Mouse (Mus musculus): ENCODE data around the gene Tnnt3.

Tnnt3 gene

DNA sequence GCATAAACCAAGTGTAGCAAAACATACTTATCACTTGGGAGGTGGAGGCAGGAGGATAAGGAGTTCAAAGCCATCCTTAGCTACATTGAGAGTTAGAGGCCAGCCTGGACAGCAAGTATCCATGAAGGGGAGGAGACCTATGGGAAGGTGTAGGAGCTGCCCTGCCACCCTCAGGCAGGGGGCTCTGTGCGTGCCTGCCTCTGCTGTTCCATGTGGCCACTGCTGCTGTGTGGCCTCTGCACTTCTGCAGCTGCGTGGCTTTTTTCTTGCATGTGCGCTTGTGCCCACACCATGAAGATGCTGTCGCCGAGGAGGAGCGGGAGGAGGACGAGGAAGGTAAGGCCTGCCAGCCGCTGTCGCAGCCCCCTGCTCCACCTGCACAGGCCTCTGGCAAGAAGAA, 8.8 kb downstream of the Tnnt3 start:
- in situ Hi-C loops (cut with MboI, MseI) = no loop called here

DNA sequence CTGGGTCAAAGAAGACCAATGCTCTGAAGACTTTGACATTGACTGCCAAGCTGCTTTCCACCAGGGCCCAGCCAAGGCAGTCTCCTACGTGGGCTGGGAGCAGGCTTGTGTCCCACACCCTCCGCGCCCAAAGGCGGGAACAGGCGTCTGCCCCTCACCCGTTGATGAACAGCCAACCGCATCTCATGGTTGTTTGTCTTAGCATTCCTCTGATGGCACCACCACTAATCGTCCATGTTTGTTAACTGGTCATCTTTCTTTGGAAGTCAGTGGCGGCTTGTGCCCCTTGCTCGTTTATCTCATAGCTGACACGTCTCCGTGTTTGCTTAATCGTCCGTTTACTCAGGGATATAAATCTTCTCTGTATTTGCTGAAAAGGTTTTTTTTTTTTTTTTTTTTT, 10.9 kb downstream of the Tnnt3 start:
- in situ Hi-C loops (cut with MboI, MseI) = no loop called here

DNA sequence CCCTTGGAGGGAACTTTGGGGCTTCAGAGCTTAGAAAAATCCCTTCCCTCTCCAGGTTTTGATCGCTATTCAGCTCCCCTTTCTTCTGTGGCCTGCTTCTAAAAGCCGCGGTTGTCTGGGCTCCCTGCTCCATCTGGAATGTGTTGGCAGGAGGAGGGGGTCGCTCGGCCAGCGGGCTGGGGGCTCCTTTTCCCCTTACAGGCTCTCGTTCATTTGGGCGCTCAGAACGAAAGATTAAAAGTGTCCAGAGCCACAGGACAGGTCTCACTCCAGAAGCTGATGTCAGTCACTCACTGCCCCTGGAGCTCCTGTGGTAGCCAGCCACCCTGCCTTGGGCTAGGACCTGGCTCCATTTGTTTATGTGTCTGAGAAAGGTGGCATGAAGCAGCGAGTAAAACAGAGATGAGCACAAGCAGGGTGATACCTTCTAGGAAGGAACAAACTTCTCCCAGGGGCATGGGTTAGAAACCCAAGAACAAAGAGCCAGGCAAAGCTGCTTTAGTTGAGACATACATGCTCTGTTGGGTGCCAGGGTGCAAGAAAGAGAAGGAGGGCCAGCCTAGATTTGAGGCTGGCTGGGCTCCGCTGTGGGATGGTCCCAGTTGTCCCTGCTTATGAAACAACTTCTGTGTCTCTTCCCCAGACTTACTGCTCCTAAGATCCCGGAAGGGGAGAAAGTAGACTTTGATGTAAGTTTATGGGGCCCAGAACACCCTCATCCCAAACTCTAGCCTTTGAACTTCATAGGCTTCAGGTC, 11.6 kb downstream of the Tnnt3 start:
- in situ Hi-C loops (cut with MboI, MseI) = no loop called here

DNA sequence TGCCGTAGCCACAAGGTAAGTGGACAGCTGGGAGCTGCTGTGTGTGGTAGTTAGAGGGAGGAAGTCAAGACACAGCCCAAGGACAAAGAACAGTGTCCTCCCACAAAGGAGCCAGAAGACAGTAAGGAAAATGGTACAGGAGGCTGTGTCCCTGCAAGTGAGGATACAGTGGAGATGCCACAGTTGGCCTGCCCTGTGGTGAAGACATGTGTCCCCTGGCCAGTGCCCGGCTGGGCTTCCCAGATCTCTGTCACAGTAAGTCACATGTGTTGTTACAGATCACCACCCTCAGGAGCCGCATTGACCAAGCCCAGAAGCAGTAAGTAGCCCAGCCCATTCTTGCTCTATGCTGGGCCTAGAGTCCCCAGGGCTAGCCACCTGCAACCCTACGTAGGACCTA, 15.4 kb downstream of the Tnnt3 start:
- in situ Hi-C loops (cut with MboI, MseI) = no loop called here

DNA sequence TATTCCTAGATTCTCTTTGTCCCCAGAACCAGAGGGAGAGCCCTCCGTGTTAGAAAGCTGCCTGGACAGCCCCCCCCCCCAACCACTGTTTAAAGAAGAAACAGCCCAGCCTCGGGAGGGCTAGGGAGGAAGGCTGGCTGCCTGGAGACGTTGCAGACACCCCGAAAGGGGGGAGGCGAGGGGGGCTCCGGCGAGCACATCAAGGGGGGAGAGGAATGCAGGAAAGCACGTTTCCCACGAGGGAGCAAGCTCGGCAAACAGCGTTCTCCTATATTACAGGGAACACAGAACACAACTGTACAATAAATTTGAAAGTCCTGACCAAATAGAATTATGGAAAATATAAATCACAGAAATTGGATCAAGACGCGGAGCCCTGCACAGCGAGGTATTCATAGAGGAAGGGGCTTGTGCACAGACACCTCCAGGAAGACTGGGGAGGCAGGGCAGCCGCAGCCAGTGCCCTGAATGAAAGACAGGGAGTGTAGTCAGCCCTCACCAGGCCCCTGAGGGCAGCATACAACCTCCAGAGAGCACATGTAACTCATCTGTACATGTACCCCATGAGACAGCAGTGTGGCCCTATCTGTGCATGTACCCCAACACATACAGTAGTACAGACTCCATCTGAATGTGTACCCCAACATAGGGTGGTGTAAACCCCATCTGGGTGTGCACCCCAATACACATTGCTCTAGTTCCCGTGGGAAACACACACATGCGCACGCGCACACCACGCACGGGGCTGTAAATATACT, 17.8 kb downstream of the Tnnt3 start:
- in situ Hi-C loops (cut with MboI, MseI) = no loop called here

DNA sequence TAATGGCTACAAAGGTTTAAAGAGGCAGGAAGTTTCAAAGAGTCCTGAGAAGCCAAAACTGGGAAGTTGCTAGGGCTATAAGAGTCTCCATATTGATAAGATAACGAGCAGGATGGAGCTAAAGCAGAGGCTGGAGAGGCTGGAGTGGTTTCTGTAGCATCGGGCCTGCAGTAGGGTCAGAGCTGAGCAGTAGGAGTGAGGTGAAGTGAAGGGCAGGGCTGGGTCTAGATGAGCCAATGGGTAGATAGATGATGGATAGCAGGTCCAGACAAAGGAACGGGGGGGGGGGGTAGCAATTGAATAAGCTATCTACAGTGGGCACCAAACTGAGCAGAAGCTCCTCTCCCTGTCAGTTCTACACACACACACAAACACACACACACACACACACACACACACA, 18.9 kb downstream of the Tnnt3 start:
- in situ Hi-C loops (cut with MboI, MseI) = no loop called here

DNA sequence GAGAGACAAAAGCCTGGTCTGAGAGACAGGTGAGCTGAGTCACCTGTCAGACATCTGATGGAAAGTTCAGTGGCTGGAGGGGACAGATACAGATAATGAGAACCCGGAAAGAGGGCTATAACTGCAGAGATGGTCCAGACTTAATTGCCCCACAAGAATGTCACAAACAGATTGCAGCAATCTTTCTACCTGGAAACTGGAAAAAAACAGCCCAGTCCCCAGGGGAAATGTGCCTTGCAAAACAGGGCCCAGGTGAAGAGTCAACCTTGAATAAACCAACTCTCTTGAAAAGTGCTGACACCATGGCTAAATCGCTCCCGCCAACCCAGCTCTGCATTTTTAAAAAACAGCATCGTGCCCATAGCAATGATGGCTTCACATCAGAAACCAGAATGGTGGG, 21.7 kb downstream of the Tnnt3 start:
- in situ Hi-C loops (cut with MboI, MseI) = no loop called here

DNA sequence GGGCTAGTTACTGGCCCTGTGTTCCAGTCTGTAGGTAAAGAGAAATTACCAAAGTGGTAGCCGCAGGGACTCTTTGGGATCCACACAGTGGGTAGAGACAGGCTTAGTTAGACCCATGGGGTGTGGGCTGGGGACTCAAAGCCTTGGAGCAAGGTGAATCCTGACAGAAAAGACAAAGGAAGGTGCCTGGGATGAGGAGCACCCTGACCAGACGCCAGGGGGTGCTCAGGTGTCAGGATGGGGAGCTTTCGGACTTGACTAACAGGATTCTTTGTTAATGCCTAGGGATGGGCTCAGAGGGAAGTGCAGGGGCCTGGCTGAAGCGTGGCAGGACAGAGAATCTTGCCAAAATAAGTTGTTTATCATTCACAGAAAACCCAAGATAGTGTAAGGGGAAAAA, 23.7 kb downstream of the Tnnt3 start:
- in situ Hi-C loops (cut with MboI, MseI) = no loop called here

DNA sequence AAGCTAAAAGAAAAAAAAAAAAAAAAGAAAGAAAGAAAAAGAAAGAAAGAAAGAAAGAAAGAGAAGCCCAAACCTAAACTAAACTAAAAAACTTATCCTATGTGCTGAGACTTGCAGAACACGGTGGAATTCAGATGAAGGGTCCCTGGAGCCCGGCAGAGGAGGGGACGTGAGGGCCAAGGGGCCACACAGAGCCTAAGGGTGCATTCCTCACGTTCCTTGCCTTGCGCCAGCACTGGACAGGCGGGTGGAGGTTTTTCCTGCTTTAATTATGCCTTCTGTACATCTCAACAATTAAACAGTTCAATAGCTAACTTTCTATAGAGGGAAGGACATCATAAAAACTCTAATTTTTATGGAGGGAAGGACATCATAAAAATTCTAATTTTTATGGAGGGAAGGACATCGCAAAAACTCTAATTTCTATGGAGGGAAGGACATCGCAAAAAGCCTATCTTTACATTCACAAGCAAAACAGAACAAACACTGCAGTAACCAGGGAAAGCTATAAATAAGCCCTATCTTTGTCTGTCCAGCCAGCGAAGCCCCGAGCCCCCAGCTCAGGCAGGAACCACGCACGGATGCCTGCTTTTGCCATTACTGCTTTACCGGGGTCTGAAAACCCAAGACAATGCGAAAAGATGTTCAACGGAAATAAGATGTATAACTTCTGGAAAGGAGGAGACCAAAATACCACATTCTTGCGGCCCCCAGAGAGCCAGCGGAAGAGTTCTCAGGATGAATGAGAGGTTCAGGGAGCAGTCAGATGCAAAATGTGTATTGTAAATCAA, 24.8 kb downstream of the Tnnt3 start:
- in situ Hi-C loops (cut with MboI, MseI) = no loop called here

DNA sequence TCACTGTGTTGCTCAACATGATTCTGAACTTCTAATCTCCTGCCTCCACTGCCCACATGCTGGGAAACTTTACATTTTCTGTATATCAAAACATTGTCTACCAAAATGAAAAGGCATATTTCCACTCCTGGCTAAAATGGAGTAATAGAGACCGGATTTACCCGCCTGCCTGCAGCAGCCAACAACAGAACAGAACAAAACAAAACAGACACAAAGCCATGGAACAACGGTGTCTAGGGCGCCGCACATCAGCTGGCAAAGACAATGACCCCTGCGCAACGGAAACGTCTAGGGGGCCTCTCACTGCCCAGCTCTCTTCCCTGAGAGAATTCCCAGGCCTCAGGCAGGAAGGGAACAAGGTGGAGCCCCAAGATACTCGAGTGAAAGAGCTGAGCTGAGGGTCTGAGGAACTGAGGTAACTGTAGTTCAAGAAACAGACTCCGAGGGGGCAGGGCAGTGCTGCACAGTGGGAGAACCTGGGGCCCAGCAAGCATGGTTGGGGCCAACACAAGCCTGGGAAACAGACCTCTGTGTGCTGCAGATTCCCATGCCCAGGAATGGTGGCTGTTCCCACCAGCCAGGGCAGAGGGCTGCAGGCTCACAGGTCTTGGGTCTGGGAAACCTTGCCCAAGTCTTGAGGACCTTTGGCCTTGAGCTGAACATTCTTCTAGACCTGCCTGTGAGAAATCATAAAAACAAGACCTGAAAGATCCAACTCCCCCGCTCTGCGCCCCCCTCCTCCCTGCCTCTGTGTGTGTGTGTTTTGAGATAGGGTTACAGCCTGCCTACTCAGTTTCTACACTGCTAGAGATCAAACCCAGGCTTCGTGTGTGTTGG, 26.9 kb downstream of the Tnnt3 start:
- in situ Hi-C loops (cut with MboI, MseI) = no loop called here

DNA sequence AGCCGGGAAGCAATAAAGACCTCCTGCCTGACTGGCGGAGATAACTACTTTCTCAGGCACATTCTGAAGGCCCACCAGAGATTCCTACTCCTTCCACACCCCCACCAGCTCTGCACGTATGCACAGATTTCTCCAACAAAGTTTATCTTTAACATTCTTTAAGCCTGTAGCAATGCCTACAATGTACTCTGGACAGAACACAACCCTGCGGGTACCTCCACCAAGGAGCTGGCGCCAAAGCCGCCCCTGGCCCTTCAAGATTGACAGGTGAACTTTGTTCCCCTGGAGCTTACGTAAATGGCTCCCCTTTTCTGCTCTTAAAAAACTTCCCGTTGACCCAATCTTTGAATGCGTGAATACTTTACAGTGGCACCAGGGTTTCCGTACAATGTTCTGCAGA, 30.7 kb downstream of the Tnnt3 start:
- in situ Hi-C loops (cut with MboI, MseI) = no loop called here

DNA sequence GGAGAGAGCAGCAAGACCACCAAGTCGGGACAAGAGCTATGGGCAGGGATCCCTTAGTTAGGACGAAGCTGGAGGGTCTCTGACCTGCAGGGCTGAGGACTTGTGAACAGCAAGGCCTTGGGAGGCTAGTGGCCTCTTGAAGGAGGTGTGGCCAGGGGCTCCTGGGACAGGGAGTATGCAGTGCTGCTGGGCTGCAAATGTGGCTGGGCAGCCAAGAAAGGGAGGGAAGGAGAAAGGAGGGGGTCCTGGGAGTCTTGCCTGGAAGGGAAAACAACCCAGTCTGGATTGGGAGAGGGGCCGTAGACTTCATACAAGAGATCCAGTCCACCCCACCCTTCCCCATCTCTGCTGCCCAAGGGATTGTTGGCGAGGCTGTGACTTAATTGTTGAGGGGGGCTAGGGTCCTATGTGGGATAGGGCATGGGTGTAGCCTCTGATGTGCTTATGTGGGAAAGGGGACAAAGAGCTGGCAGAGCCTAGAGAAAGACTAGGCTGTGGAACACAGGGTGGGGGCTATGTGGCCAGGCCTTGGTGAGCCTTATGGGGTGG, 33.4 kb downstream of the Tnnt3 start:
- in situ Hi-C loops (cut with MboI, MseI) = no loop called here

DNA sequence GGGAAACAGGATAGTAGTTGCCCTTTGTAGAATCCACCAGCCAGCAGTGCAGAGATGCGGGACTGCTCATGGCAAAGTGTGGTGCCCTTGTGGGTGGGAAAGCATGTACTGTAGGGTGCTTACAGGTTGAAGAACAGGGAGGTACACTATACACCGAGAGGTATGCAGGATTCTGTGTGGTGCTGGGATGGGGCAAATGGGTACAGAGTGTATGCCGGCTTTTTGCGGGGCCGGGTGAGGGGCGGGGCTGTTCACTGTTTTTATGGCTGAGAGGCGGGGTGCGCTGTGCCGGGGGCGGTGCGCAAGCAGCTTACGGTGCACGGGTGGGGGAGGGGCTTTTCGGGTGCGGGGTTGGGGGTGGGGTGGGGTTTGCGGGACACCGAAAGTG, 34.0 kb downstream of the Tnnt3 start, which contains the start of gene Mrpl23:
Mrpl23 (plus strand) TSS at position 16 of the 388 bp plus-strand sequence.
- in situ Hi-C loops (cut with MboI, MseI) = no loop called here

DNA sequence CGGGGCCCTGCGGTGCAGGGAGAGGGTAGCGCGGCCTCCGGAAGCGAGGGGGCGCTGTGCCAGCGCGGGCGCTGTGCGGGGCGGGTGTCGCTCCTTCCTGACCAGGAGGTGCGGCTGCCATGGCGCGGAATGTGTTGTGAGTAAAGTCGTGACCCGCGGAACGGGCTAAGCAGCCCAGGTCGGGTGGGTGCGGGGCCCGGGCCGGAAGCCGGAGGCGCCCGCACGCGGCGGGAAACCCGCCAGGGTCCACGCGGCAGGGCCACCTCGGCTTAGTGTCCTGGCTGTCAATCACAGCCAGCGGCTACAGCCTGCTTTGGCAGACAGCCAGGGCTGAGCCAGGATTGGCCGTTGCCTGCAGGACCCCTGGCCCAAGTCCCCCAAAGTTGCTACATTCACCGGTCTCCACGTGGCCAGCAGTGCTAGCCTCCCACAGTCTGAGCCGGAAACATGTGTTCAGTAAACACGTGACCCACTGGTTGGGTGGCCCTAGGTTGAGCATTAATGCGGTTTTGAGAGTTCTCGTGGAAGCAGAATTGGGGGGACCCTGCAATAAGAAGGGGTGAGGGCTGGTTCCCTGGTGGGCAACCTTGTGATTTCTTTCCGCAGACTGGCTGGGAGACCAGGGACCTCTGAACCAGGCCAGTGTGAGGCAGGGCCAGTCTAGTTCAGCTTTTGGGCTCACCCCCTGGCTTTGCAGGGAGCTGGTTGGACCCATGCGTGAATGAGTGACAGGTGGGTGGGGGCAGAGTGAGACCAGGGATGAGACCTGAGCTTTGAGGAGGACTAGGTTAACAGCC, 34.6 kb downstream of the Tnnt3 start:
- in situ Hi-C loops (cut with MboI, MseI) = no loop called here

DNA sequence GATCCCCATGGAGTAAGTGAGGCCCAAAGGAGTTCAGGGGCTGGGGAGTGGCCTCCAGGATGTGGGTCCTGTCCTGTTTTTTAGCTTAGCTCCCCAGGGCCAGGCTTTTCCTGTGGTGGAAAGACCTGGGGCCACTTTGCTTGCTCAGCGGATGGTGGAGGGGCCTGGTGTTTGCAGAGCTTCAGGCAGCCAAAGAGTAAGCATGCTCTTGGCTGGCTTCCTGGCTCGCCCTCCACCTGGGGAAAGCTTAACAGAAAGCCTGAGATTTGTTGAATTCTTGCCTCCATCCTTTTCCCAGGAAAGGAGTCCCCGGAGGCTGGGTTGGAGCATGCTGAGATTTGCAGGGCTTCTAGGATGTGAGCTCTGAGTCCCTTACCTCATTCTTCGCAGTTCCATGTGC, 36.5 kb downstream of the Tnnt3 start:
- in situ Hi-C loops (cut with MboI, MseI) = no loop called here

DNA sequence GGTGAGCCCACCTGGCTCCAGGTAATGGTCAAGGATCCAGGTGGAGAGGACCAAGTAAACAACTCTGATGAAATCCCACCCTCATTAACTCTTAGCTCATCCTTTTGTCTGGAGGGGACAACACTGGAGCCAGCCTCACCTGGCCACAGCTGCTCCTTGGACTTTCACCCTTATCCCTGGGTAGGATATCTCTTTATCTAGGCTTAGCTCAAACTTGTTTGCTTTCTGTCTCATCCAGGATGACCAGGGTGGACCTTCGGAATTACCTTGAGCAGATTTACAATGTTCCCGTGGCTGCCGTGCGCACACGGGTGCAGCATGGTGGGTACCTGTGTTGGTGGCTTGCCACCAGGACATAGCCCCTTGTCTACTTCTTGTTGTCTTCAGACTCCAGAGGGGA, 37.2 kb downstream of the Tnnt3 start:
- in situ Hi-C loops (cut with MboI, MseI) = no loop called here

DNA sequence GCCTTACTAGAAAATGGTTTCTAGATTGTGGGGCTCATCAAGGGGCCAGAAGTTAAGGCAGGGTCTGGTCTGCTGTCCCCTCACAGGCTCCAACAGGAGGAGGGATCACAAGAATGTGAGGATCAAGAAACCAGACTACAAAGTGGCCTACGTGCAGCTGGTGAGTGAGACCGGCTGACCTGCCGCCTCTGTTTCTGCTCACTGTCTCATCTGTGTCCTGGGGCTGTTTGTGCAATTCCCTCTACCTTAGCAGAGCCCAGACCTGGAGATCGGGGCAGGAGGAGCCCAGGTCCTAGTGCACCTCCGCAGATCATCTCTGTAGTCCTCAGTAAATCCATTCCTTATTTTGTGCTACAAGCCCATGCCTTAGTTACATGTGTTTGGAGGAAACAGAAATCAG, 38.5 kb downstream of the Tnnt3 start:
- in situ Hi-C loops (cut with MboI, MseI) = no loop called here

DNA sequence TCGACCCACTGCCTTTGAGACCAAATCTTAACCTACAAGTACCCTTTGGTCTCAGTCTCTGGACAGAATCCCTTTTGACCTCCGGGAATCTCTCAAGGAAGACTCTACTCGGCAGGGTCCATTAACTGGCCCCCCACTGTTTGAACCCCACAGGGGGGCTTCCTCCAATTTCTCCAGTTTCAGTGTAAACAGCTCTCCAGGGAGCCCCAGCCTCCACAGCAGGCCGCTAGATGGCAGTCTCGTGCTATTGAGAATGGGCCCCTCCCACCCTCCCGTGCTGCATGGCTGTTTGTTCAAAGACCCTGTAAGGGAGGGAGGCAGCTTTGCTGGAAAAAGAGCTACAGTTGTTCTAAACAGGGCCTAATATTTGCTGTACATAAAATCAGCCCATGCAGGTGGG, 39.2 kb downstream of the Tnnt3 start:
- in situ Hi-C loops (cut with MboI, MseI) = no loop called here

DNA sequence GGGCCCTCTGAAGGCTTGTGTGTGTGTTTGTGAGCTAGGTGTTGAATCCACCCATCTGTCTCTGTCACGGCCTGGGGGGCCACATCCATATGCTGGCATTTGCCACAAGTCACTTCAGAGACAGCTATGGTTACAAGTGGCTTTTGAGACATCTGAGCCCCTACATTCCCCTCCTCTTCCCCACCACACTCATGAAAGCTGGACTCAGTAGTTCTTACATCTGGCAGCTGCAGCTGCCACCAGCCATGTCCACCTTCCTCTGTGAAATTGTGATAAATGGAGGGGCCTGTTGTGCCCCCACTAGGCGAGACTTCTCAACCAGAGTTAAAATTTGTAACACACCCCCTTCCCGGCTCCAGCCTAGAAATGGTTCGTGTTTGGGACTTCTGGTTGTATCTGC, 39.7 kb downstream of the Tnnt3 start:
- in situ Hi-C loops (cut with MboI, MseI) = no loop called here

DNA sequence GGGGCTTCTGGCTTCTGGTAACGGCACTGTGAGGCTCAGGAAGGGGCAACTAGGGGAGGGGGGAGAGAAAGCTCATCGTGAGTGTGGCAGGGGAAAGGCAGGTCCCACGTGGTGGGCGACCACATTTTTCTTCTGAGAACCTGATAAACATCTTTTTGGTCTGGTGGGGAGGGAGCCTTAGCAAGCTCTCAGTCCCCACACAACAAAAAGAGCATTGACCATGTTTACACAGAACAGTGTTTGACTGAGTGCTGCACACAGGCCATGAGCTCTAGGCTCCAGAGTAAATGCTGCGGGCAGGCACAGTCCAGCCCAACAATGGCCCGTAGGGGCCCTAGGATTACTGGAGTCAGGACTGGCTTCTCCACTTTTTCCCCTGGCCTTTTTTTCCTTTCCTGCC, 40.1 kb downstream of the Tnnt3 start:
- in situ Hi-C loops (cut with MboI, MseI) = no loop called here

DNA sequence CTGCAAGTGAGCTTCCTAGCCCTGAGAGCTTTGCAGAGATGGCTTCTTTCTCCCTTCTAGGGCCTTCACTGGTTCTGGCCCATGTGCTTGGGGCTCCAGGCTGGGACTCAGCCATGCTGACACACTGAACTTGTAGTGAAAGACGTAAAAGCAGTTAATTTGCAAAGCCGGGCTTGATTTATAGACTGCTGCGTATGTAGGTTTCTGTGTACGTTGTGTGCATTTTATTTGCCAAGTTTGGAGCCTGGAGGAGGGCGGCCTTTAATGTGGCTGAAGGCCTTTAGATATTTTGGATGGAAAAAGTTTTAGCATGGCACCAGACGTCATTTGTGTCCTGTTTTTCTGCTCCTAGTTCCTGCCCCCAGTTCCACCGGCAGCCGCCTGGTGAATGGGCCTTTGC, 41.2 kb downstream of the Tnnt3 start:
- in situ Hi-C loops (cut with MboI, MseI) = no loop called here
